Mouse (Mus musculus): ENCODE results near the gene Mgat5.

Gene Mgat5

GRCm38 (mm10) chr1:127416971-127417370 lies 212.2 kb downstream of the Mgat5 start:
- ChIA-PET POLR2A (interaction anchor here in 1 of 4 experiments (0.6 kb wide), 1 partner anchor 219 kb away, joined by 3 read pairs; no protein-coding TSS in a partner anchor), CTCF (interaction anchor here in 1 of 4 experiments (0.6 kb wide), 1 partner anchor 19 kb away, joined by 4 read pairs; no protein-coding TSS in a partner anchor)

GRCm38 (mm10) chr1:127418916-127419575 lies 214.2 kb downstream of the Mgat5 start:
- CTCF ChIA-PET = no interaction called here
- POLR2A ChIA-PET = interaction anchor here in 1 of 4 experiments (0.7 to 1.7 kb wide), 2 partner anchors 9 kb away, joined by 4 to 5 read pairs; no protein-coding TSS in a partner anchor

- ChIA-PET CTCF (interaction anchor here in 1 of 4 experiments (1.2 kb wide), 1 partner anchor 181 kb away, joined by 3 read pairs; no protein-coding TSS in a partner anchor), POLR2A (interaction anchor here in 1 of 4 experiments (0.9 to 1.7 kb wide), 2 partner anchors 10 to 221 kb away, joined by 3 to 5 read pairs; no protein-coding TSS in a partner anchor)
These were observed 214.8 kb downstream of the Mgat5 start for GRCm38 (mm10) chr1:127419581-127419980.

- ChIA-PET POLR2A (interaction anchor here in 3 of 4 experiments (0.6 to 1.7 kb wide), 6 partner anchors 11 to 448 kb away, joined by 3 to 6 read pairs (median 4); partner anchors contain the start of gene Rab3gap1 (in 1 of the 3)), CTCF (interaction anchor here in 3 of 4 experiments (1.1 to 1.2 kb wide), 3 partner anchors 11 to 1119 kb away, joined by 3 to 10 read pairs (median 3); no protein-coding TSS in a partner anchor)
These were observed 215.6 kb downstream of the Mgat5 start for GRCm38 (mm10) chr1:127420383-127420782.

GRCm38 (mm10) chr1:127420795-127421194 lies 216.0 kb downstream of the Mgat5 start:
- ChIA-PET POLR2A (interaction anchor here in 3 of 4 experiments (0.6 to 1.7 kb wide), 7 partner anchors 11 to 448 kb away, joined by 3 to 6 read pairs (median 3); partner anchors contain the start of gene Rab3gap1 (in 1 of the 3)), CTCF (interaction anchor here in 3 of 4 experiments (0.6 to 1.2 kb wide), 4 partner anchors 11 to 1119 kb away, joined by 3 to 10 read pairs (median 4); no protein-coding TSS in a partner anchor)

- POLR2A ChIA-PET = interaction anchor here in 1 of 4 experiments (0.6 kb wide), 2 partner anchors 62 to 204 kb away, joined by 3 read pairs; no protein-coding TSS in a partner anchor
- CTCF ChIA-PET = interaction anchor here in 2 of 4 experiments (0.5 to 1.8 kb wide), 3 partner anchors 37 to 453 kb away, joined by 3 to 11 read pairs (median 5); no protein-coding TSS in a partner anchor
These were observed 217.8 kb downstream of the Mgat5 start for GRCm38 (mm10) chr1:127422565-127422964.

- CTCF ChIA-PET = no interaction called here
These were observed 220.3 kb downstream of the Mgat5 start for GRCm38 (mm10) chr1:127425021-127425532.

GRCm38 (mm10) chr1:127430290-127430689 lies 225.5 kb downstream of the Mgat5 start:
- ChIA-PET POLR2A (no interaction called here), CTCF (interaction anchor here in 1 of 4 experiments (1.5 kb wide), 1 partner anchor 21 kb away, joined by 3 read pairs; no protein-coding TSS in a partner anchor)

More at GRCm38 (mm10) chr1:127425021-127425532, 220.3 kb downstream of the Mgat5 start:
- POLR2A ChIA-PET = no interaction called here

GRCm38 (mm10) chr1:127434829-127435228 lies 230.0 kb downstream of the Mgat5 start:
- POLR2A ChIA-PET = interaction anchor here in 1 of 4 experiments (1.6 kb wide), 1 partner anchor 11 kb away, joined by 3 read pairs; no protein-coding TSS in a partner anchor
- CTCF ChIA-PET = interaction anchor here in 1 of 4 experiments (0.7 kb wide), 1 partner anchor 1856 kb away, joined by 6 read pairs; no protein-coding TSS in a partner anchor

GRCm38 (mm10) chr1:127437091-127437490 lies 232.3 kb downstream of the Mgat5 start:
- CTCF ChIA-PET = no interaction called here
- POLR2A ChIA-PET = no interaction called here

GRCm38 (mm10) chr1:127439452-127439891 lies 234.7 kb downstream of the Mgat5 start:
- ChIA-PET CTCF (no interaction called here), POLR2A (interaction anchor here in 1 of 4 experiments (0.5 kb wide), 1 partner anchor 44 kb away, joined by 4 read pairs; no protein-coding TSS in a partner anchor)

GRCm38 (mm10) chr1:127441007-127441406 lies 236.2 kb downstream of the Mgat5 start:
- ChIA-PET CTCF (no interaction called here), POLR2A (no interaction called here)

GRCm38 (mm10) chr1:127441736-127442135 lies 236.9 kb downstream of the Mgat5 start:
- ChIA-PET POLR2A (no interaction called here), CTCF (interaction anchor here in 1 of 4 experiments (0.5 kb wide), 1 partner anchor 224 kb away, joined by 4 read pairs; no protein-coding TSS in a partner anchor)

GRCm38 (mm10) chr1:127442880-127443877 lies 238.4 kb downstream of the Mgat5 start:
- CTCF ChIA-PET = no interaction called here
- POLR2A ChIA-PET = no interaction called here

- POLR2A ChIA-PET = interaction anchor here in 1 of 4 experiments (1.0 kb wide), 1 partner anchor 9 kb away, joined by 3 read pairs; no protein-coding TSS in a partner anchor
- CTCF ChIA-PET = no interaction called here
These were observed 240.1 kb downstream of the Mgat5 start for GRCm38 (mm10) chr1:127444836-127445485.

GRCm38 (mm10) chr1:127453397-127453796 lies 248.6 kb downstream of the Mgat5 start:
- ChIA-PET POLR2A (interaction anchor here in 1 of 4 experiments (2.2 kb wide), 1 partner anchor 24 kb away, joined by 5 read pairs; no protein-coding TSS in a partner anchor), CTCF (no interaction called here)

- ChIA-PET POLR2A (interaction anchor here in 1 of 4 experiments (0.8 kb wide), 1 partner anchor 38 kb away, joined by 3 read pairs; no protein-coding TSS in a partner anchor), CTCF (interaction anchor here (0.6 to 1.6 kb wide), 20 partner anchors 9 to 466 kb away, joined by 3 to 9 read pairs (median 4); partner anchors contain the start of gene Mgat5 (in 2 of the 4))
These were observed 254.2 kb downstream of the Mgat5 start for GRCm38 (mm10) chr1:127459015-127459451.

All from embryonic stem cell, embryonic (primary cell).